Mouse (Mus musculus): Measurements from ENCODE around the gene Ppp4r1.

DNA sequence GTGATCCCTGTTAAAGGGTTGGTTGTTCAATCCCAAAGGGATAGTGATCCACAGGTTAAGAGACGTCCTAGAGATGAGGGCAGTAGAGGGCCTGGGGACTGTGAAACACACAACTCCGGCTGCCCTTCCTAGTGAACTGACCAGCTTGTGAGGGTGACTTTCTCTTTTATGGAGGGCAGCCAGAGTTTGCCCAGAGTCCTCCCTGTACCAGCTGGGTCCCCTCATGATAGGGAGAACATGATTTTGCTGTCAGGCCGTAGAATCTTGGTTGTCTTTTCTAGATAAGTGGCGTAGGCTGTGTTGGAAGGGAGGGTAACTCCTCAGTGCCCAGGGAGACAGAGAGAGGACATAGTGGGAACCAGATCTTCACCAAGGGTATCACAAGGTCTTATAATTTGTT is 4.9 kb downstream of the Ppp4r1 start:
- TF ChIP-seq POLR2A (IDR thresholded peaks at IDR 0.05; ENCODE audit: insufficient read depth, low read depth, low read length) (no peak), CTCF (IDR thresholded peaks at IDR 0.05; ENCODE audit: insufficient read depth, low read depth, low read length) (no peak)
